Mouse (Mus musculus): Measurements from ENCODE around the gene Tekt4.

Gene Tekt4

GRCm38 (mm10) chr17:25454272-25454671 is at the start of gene Tekt4:
Gene Tekt4, plus strand, starts transcription at chr17:25454615.
- no peak for DNase-seq (ENCODE audit: low spot score)

DNA sequence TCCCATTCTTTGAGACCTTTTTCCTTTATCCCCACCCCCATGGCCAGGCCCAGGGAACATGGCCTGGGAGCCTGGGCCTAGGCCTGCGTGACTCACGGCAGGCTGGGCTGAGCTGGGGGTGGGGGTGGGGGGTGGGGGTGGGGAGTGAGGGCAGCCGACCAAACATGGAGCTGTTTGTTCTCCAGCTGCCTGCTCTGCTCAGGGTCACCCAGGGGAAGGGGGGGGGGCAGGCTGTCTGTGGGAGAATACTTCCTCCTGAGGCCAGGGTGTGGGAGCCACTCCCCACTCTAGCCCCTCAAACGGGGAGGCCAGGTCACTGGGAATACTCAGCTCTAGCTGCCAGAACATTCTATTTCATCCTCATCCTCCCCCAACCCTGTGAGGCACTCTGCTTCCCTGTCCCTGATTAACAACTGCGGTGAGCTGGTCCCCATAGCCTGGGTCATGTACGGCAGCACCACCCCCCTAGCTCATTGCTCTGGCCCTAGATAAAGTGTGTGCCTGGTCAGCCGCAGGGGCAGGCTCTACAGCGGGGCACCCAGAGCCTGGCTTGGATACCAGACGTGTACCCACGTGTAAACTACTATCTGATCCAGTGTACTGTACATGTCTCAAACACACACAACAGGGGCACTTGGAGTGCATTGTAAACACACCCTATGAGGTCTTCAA is 49.1 kb upstream of the Tekt4 start:
- DNase-seq (ENCODE audit: low spot score), result no peak

DNA sequence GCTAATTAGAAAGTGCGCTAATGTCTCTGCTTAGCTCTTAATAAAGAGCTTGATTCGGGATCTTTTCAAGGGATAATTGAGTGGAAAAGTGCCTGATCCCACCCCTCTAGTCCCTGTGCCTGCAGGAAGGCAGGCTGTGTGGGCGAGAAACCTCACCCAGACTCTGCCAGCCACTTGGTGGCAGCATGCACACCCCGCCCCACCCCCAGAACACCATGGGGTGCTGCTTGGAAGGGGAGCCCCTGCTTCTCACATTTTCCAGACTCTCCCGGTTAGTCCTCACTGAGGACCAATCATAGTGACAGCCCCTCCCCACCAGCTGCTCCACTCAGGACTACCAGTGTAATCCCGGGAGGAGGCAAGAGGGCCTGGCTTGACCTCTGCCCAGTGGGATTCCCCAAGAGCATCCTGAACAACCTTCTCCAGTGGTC is 48.4 kb upstream of the Tekt4 start:
- DNase-seq (ENCODE audit: low spot score), result no peak

DNA sequence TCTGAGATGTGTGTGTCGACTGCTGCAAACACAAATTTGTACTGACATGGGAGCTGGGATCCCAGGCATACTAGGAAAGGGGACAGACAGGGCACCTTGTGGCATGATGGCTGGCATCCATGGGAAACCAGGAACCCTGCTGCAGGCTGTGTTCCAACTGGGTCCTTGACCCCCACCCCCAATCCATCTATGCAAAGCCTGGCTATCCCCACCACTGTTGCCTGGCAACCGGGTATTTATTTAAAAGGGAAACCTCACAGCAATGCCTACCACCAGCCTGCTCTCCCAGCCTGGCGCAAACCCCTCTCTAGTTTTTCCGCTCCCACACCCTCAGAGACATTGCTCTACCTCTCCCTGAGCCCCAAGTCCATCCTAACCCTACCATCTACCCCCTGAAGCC is 47.1 kb upstream of the Tekt4 start:
- DNase-seq (ENCODE audit: low spot score), result no peak

DNA sequence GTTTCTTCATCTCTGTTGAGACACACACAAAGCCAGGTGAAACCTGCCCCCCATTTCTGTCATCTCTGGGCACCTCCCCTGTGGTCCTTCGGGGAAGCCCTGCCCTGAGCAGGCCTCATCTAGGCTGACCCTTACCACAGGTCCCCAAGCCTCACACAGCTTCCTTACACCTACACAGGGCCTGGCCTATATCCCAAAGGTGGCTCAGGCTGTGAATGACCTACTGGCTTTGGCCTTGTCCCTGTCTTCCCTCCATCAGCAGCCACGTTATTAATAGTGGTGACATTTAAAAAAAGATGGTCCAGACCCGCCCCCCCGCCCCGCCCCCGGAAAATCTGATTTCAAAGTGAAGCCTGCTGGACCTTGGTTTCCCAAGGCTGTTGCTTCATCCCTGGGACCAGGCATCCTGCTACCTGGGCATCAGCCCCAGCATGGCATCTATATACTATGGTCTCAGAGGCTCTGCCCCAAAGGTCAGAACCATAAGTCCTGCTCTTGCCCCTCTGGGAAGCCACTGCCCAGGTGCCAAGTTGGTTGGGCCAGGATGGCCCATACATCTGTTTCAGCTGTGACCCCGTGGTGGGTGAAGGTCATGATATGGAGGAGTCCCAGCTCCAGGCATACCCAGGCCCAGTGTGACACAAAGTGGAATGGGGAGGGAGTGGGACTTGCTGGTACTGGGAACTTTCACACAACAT is 46.0 kb upstream of the Tekt4 start:
- DNase-seq (ENCODE audit: low spot score), result no peak

DNA sequence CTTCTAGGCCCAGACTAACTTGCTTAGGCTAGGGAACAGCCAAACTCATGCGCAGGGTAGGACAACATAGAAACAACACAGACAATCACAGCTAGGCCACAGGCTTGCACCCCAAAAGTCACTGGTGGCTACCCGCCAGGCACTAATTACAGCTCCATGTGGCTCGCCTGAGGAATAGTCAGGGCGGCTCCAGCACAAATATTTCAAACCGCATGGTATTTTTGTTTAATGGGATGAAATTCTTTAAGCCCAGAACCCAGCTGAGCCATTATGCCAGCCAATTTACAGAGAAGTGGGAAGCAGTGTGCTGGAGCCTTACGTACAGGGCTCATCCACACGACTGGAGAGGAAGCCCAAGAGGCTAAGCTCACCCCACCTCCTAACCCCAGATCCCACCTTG is 44.8 kb upstream of the Tekt4 start:
- no peak for DNase-seq (ENCODE audit: low spot score)

DNA sequence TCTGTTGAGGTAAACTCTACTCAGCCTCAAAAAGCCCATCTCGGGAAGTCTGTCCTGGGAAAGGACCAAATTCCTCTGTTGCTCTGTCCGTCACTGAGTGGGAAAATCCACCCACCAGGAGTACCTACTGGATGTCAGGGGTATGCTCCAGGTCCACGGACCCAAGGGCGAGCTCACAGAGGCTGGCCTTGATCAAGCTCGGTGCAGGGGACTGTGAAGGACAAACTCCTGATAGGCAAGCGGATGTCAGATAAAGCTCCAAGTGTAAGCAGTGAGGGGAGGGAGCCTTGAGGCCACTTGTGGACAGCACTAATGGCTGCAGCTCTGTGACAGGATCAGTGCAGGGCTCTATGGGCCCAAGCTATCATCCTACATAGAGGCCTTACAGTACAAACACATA is 44.2 kb upstream of the Tekt4 start:
- DNase-seq (ENCODE audit: low spot score), result no peak

GRCm38 (mm10) chr17:25410786-25411185 is 43.6 kb upstream of the Tekt4 start:
- DNase-seq (ENCODE audit: low spot score), result no peak

GRCm38 (mm10) chr17:25411251-25411650 is 43.2 kb upstream of the Tekt4 start:
- DNase-seq (ENCODE audit: low spot score), result no peak

GRCm38 (mm10) chr17:25414209-25414608 is 40.2 kb upstream of the Tekt4 start:
- DNase-seq (ENCODE audit: low spot score), result no peak

- no peak for DNase-seq (ENCODE audit: low spot score)
Observed at GRCm38 (mm10) chr17:25414917-25415316, 39.5 kb upstream of the Tekt4 start.

- no peak for DNase-seq (ENCODE audit: low spot score)
Observed at GRCm38 (mm10) chr17:25415421-25415913, 38.9 kb upstream of the Tekt4 start.

GRCm38 (mm10) chr17:25416219-25416618 is 38.2 kb upstream of the Tekt4 start:
- no peak for DNase-seq (ENCODE audit: low spot score)

- no peak for DNase-seq (ENCODE audit: low spot score)
Observed at GRCm38 (mm10) chr17:25417990-25418389, 36.4 kb upstream of the Tekt4 start.

DNA sequence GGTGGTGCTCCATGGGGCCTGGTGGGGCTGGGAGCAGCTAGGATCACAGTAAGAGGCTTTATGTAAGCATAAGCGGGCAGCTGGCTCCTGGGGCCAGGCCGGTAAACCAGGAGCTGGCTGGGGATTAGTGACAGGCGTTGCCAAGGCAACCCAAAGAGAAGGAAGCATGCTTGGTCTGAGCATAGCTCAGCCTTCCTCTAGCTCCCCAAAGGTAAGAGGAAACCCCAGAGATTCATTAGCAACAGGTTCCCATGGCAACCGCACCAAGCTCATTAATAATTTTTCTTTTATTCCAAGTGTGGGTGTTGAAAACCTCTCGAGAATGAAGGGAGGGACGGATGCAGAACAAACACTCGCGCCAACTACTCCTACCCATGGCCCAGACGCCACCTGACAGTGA is 35.5 kb upstream of the Tekt4 start:
- DNase-seq (ENCODE audit: low spot score), result no peak

- DNase-seq (ENCODE audit: low spot score), result no peak
Observed at GRCm38 (mm10) chr17:25420998-25421397, 33.4 kb upstream of the Tekt4 start.

DNA sequence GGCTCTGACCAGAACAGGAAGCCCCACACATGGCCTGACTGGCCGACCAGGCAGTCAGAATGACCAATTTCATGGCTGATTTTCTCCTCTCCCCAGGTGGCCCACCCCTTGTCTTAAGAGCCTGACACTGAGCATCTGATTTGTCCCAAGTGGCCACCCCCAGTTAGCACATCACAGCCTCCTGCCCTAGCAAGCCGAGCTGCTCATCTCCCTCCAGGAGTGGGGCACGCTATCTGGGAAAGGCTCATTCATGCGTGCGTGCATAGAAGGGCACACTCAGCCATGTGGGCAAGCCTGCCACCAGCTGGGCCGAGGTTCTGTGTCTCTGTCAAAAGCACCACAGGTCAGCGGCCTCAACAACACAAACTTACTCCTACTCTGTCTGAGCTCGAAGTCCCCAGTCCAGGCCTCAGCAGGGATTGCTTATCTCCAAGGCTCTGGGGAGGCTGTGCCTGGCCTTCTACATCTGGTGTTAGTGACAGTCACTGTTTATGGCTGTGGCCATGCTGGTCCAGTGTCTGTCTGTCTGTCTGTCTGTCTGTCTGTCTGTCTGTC is 29.8 kb upstream of the Tekt4 start:
- no peak for DNase-seq (ENCODE audit: low spot score)

- DNase-seq (ENCODE audit: low spot score), result no peak
Observed at GRCm38 (mm10) chr17:25425996-25426395, 28.4 kb upstream of the Tekt4 start.

DNA sequence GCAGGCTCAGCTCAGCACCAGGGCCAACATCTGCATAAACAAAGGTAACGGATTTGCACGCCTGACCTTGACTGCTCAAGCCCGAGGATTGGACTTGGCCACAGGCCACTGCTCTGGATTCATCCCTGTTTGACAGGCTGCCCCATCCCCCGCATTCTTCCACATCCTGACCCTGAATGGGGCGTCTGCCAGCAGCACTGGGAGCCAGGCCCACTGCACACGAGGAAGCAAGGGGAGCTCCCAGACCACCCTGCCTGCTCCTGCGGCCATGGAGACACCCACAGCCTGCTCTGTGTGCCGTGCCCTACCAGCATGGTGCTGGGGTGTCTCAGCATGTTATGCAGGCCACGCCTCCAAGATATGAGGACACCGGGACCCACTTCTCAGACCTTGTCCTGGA is 27.0 kb upstream of the Tekt4 start:
- no peak for DNase-seq (ENCODE audit: low spot score)

DNA sequence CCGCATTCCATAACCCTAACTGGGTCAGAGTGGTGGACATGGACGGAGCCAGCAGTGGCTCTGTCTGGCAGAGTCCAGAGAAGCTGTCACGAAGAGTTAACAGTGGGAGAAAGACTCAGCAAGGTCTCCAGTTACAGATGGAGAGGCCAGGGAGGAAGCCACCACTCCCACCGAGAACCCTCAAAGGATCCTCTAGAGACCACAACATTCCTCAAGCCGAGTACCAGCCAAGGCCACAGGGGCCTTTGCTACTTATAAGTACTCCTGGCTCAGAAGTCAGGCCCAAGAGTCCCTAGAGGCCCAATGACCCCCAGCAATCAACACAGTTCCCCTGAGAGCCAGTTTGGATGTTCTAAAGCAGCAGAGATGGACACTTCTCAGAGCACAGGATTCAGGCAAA is 25.2 kb upstream of the Tekt4 start:
- DNase-seq (ENCODE audit: low spot score), result no peak

GRCm38 (mm10) chr17:25429886-25430285 is 24.5 kb upstream of the Tekt4 start:
- no peak for DNase-seq (ENCODE audit: low spot score)

GRCm38 (mm10) chr17:25430534-25430933 is 23.9 kb upstream of the Tekt4 start:
- DNase-seq (ENCODE audit: low spot score), result no peak

- DNase-seq (ENCODE audit: low spot score), result no peak
Observed at GRCm38 (mm10) chr17:25432433-25433181, 21.8 kb upstream of the Tekt4 start.
